Mouse (Mus musculus) neural tube, embryonic 11.5 days (tissue): ENCODE results near the gene Vars2. TPM values are rescaled to one million over a fixed set of nuclear protein-coding genes. Genes with fewer than 3 reads are reported as not detected.
A peak's percentile ranks its signal among the peaks of the same experiment; 100 is the strongest.

Experiments used
- ATAC-seq: fragments of 200-750 bp; cut with Nextera tagmentation; 2 replicates; pipeline ENCODE4 v1.8.0; 2017; ENCODE audit warnings: moderate number of reproducible peaks, mild to moderate bottlenecking, moderate TSS enrichment, moderate library complexity; ENCODE audit not compliant: insufficient read depth, low FRiP score, low TSS enrichment
- DNase-seq: peaks from one replicate; pipeline ENCODE4 v3.0.0-alpha.2; 2015; ENCODE audit warnings: low spot score
- H3K27ac ChIP-seq: fragments of 300-500 bp; sonication (generic); 2 replicates; pipeline ENCODE4 v1.5.1; 2014; ENCODE audit warnings: low read depth, mild to moderate bottlenecking, low read length
- H3K27me3 ChIP-seq: fragments of 300-500 bp; sonication (generic); 2 replicates; pipeline ENCODE4 v1.6.1; 2014; ENCODE audit warnings: mild to moderate bottlenecking, low read length, mixed read lengths; ENCODE audit not compliant: control insufficient read depth, insufficient read depth
- H3K36me3 ChIP-seq: fragments of 300-500 bp; sonication (generic); 2 replicates; pipeline ENCODE4 v1.6.1; 2014; ENCODE audit warnings: mild to moderate bottlenecking, low read length, moderate library complexity, mixed read lengths; ENCODE audit not compliant: control insufficient read depth, insufficient read depth
- H3K4me1 ChIP-seq: fragments of 300-500 bp; sonication (generic); 2 replicates; pipeline ENCODE4 v1.6.1; 2014; ENCODE audit warnings: low read length, mixed read lengths; ENCODE audit not compliant: control insufficient read depth, insufficient read depth
- H3K4me2 ChIP-seq: fragments of 300-500 bp; sonication (generic); 2 replicates; pipeline ENCODE4 v1.6.1; 2014; ENCODE audit warnings: low read depth, mild to moderate bottlenecking, moderate library complexity
- H3K4me3 ChIP-seq: fragments of 300-500 bp; sonication (generic); 2 replicates; pipeline ENCODE4 v1.5.1; 2014; ENCODE audit warnings: low read depth, low read length
- H3K9ac ChIP-seq: fragments of 300-500 bp; sonication (generic); 2 replicates; pipeline ENCODE4 v1.6.1; 2014; ENCODE audit warnings: mild to moderate bottlenecking, low read length
- H3K9me3 ChIP-seq: fragments of 300-500 bp; sonication (generic); 2 replicates; pipeline ENCODE4 v1.6.1; 2016; ENCODE audit warnings: low read length; ENCODE audit not compliant: control insufficient read depth
- WGBS: fragments of 180-500 bp; shearing (Covaris S2); extraction: QIAGEN DNeasy Blood & Tissue Kit; methylation state at CpG from one replicate; pipeline ENCODE4 v1.1.7; 2014; 5-methylcytosine and 5-hydroxymethylcytosine counted together
- polyA plus RNA-seq: library from polyadenylated mRNA; unstranded; fragments of >200 nt; fragmentation: Nextera tagmentation; extraction: Ambion mirVana; gene quantifications from 2 replicates; pipeline ENCODE4 v1.2.1, GENCODE M21; 2014

Vars2 gene
- polyA plus RNA-seq, 1 experiment from 2014 or later: 15.0 TPM

DNA sequence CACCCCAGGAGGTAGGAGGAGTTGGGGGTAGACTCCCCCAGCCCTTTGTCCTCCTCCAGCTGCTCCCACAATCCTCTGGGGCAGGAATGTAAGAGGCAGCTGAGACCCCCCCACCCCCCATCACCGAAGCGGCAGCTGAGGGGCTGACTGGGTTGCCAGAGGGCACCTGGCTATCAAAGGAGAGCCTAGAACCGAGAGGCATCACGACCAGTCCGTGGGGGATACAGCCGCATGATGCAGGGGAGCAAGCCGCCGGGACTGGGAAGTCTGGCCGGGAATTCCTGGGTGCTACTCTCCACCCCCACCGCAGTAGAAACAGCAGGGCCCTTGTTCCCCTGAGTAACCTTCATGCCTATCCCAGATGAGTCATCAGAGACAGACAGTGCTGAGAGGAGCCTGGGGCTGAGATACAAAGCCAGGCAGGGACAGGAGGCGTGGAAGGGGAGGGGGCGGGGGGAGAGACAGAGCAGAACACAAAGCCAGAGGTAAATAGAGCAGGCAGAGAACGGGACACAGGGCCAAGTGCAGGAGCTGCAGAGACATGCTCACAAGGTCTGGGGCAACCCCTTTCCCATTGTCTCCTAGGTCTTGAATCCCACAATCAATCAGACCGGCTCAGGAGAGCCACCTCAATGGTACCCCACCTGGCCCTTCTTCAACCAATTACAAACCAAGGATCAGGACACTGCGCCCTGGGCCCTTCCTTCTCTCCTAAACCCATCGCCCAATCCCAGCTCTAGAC is 30.5 kb upstream of the Vars2 start:
- DNase-seq: peak; percentile 79
- peak overlapping the region; percentile 33 for H3K4me3 ChIP-seq
- ATAC-seq: peak; percentile 77
- H3K9me3 ChIP-seq: no peaks in the 10 kb centered on the region
- no peaks in the 10 kb centered on the region for H3K27me3 ChIP-seq
- H3K4me2 ChIP-seq: peak overlapping the region; percentile 70
- H3K4me1 ChIP-seq: peaks cover 25% of the 10 kb centered on the region
- peaks cover 6% of the 10 kb centered on the region for H3K36me3 ChIP-seq
- peak overlapping the region; percentile 95 for H3K27ac ChIP-seq
- H3K9ac ChIP-seq: peak overlapping the region; percentile 74
- WGBS: 6% methylated on average over 16 of the region's 16 CpGs

DNA sequence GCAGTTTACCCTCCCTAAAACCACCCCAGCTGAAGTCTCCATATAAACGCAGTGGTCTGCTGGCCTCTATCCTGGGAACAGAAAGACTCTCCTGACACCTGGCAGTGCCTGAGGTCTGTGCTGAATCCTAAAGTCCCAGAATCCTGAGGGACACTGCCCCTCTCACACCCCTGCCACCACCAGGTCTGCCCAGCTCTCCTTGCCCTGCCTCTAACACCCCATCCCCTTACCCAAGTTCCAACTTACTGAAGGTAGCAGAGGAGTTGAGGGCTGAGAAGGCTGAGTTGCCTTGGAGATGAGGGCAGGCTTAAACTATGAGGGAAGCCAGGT is 30.0 kb upstream of the Vars2 start:
- H3K4me2 ChIP-seq: peak overlapping the region; percentile 70
- no peaks in the 10 kb centered on the region for H3K27me3 ChIP-seq
- H3K9ac ChIP-seq: peak overlapping the region; percentile 74
- no peak for DNase-seq
- peak overlapping the region; percentile 95 for H3K27ac ChIP-seq
- H3K36me3 ChIP-seq: peaks cover 9% of the 10 kb centered on the region
- no peaks in the 10 kb centered on the region for H3K9me3 ChIP-seq
- 32% methylated on average over 1 of the region's 1 CpGs for WGBS
- peaks cover 25% of the 10 kb centered on the region for H3K4me1 ChIP-seq
- H3K4me3 ChIP-seq: peak overlapping the region; percentile 33
- ATAC-seq: no peak; the same call in 1 of the 2 replicates

DNA sequence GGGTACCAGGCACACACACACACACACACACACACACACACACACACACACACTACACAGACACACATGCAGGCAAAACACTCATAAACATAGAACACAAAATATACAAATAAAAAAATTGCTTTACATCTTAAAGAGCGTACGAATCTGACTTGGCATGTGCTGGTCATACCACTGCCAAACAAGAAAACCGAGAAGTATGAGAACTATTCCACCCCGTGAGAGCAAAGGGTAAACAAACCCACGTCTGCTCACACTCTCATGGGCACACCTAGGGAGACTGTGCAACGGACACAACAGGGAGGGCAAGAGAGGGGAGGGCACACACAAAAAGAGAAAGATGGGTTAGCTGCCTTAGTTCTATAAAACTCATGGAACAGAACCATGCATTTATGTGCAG is 29.3 kb upstream of the Vars2 start:
- Histone ChIP-seq H3K9ac (no peak overlapping the region), H3K27ac (no peak overlapping the region), H3K9me3 (no peaks in the 10 kb centered on the region), H3K27me3 (no peaks in the 10 kb centered on the region), H3K4me1 (peaks cover 25% of the 10 kb centered on the region), H3K36me3 (peaks cover 14% of the 10 kb centered on the region), H3K4me2 (peak overlapping the region; percentile 19; the same call in 1 of the 2 replicates), H3K4me3 (no peak overlapping the region)
- DNase-seq (no peak), ATAC-seq (no peak)
- 84% methylated on average over 6 of the region's 6 CpGs for WGBS

DNA sequence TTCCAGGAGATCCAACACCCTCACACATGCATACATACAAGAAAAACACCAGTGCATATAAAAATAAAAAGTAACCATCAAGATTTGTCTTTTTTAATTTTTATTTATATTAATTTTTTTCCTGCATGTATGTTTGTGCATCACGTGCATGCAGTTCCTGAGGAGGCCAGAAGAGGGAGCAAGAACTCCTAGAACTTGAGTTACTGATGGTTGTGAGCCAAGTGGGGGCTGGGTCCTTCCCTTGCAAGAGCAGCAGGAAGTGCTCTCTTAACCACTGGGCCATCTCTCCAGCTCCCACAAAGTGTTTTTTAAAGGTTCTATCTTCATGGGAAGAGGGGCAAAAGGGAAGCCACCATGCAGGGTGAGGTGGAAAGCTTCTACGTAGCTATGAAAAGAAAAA is 27.9 kb upstream of the Vars2 start:
- peak; percentile 60 for DNase-seq
- H3K36me3 ChIP-seq: peaks cover 16% of the 10 kb centered on the region
- 94% methylated on average over 2 of the region's 2 CpGs for WGBS
- no peak overlapping the region for H3K9ac ChIP-seq
- peaks cover 22% of the 10 kb centered on the region for H3K4me1 ChIP-seq
- H3K27me3 ChIP-seq: no peaks in the 10 kb centered on the region
- H3K9me3 ChIP-seq: no peaks in the 10 kb centered on the region
- no peak overlapping the region for H3K27ac ChIP-seq
- ATAC-seq: no peak
- no peak overlapping the region for H3K4me3 ChIP-seq
- no peak overlapping the region for H3K4me2 ChIP-seq

DNA sequence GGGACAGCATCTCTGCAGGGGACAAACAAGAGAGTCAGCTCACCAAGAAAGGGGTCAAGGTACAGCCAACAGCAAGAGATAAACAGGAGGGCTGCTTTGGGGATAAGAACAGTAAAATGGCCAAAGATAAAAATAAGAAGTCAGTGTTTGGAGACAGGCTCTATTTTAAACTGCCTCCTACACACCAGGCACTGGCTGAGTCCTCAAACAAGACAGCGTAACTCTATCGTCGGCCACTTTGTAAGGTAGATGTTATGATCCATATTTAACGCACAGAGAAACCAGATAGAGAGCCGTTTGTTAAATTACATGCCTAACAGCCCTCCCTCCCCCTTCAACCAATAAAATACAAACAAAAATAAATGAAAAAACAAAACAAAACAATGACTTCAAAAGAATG is 26.5 kb upstream of the Vars2 start:
- Histone ChIP-seq H3K27me3 (no peaks in the 10 kb centered on the region), H3K27ac (no peak overlapping the region), H3K9ac (no peak overlapping the region), H3K4me2 (no peak overlapping the region), H3K4me1 (peaks cover 13% of the 10 kb centered on the region), H3K9me3 (no peaks in the 10 kb centered on the region), H3K4me3 (no peak overlapping the region), H3K36me3 (peaks cover 21% of the 10 kb centered on the region)
- DNase-seq (no peak), ATAC-seq (no peak)
- WGBS: 97% methylated on average over 5 of the region's 5 CpGs

DNA sequence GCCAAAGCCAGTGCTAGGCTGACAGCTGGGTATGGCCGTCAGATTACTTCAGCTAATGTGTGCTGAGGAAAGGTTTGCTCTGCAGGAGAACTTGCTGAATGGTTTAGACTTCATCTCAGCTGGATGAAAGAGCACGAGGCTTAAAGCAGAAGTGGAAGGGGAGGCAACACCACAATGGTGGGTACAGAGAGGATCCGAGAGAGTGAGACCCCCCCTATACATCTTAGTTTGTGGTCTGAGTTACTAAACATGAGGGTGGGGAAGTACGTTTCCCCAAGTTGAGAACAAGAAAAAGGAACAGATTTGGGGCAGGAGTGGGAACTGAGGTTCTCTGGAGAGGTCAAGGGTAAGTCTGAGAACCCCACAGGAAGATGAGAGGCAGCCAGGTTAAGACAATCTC is 25.0 kb upstream of the Vars2 start:
- 81% methylated on average over 4 of the region's 4 CpGs for WGBS
- H3K4me2 ChIP-seq: no peak overlapping the region
- peaks cover 32% of the 10 kb centered on the region for H3K36me3 ChIP-seq
- no peak overlapping the region for H3K27ac ChIP-seq
- DNase-seq: no peak
- no peak overlapping the region for H3K9ac ChIP-seq
- no peak overlapping the region for H3K4me3 ChIP-seq
- H3K4me1 ChIP-seq: peaks cover 4% of the 10 kb centered on the region
- H3K9me3 ChIP-seq: no peaks in the 10 kb centered on the region
- no peak for ATAC-seq
- no peaks in the 10 kb centered on the region for H3K27me3 ChIP-seq

DNA sequence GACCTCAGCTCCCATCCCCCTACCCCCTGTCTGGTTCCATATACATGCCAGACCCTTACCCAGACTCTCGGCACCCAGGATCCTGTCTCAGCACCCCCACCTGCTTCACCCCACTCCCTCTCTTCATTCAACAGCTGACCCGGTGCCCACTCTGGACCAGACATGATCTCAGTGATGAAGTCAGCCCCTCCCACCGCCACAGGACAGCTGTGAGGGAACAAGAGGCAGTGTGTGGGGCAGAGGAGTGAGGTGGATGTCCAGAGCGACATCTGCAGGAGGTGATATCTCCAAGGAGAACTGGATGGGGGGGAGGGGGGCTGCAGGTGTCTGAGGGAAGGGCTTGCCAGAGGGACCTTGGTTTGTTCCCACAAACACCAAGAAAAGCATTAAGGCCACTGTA is 24.4 kb upstream of the Vars2 start:
- Histone ChIP-seq H3K27me3 (no peaks in the 10 kb centered on the region), H3K4me2 (no peak overlapping the region), H3K9me3 (no peaks in the 10 kb centered on the region), H3K9ac (no peak overlapping the region), H3K36me3 (peaks cover 34% of the 10 kb centered on the region), H3K4me3 (no peak overlapping the region), H3K27ac (no peak overlapping the region), H3K4me1 (no peaks in the 10 kb centered on the region)
- WGBS: 88% methylated on average over 4 of the region's 4 CpGs
- ATAC-seq (peak; percentile 24; the same call in 1 of the 2 replicates), DNase-seq (no peak)

DNA sequence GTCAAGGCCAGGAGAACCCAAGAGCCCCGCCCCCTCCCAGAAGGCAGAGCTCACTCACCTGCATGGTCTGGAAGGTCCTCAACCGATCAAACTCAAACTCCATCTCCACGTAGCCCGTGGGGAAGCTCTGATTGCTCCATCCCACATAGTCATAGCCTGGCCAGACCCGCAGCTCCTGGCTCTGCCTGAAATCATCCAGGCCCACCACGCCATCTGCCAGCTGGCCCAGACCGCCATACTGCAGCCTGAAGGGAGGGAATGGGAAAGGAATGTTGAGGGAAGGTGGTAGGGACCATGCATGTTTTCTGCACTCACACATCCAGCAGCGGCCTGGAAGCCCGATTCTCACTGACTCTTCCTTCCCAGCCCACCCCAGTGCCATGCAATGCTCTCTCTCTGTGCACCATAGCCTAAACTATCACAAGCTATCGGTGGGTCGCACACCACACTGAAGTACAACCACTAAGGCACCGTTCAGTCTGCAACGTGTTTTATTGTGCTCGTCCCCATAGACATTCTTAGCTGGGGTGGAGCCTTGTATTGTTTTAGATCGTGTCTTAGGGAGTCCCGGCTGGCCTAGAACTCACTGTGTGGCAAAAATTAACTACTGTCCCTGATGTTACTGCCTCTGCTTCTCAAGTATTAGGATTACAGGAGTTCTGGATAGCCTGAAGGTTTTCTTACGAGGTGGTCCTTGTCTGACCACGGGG is 22.7 kb upstream of the Vars2 start:
- 93% methylated on average over 18 of the region's 18 CpGs for WGBS
- DNase-seq (no peak), ATAC-seq (no peak)
- Histone ChIP-seq H3K9me3 (no peaks in the 10 kb centered on the region), H3K4me2 (no peak overlapping the region), H3K27ac (no peak overlapping the region), H3K4me3 (no peak overlapping the region), H3K9ac (no peak overlapping the region), H3K36me3 (peaks cover 38% of the 10 kb centered on the region), H3K4me1 (no peaks in the 10 kb centered on the region), H3K27me3 (no peaks in the 10 kb centered on the region)
